Mouse (Mus musculus) embryonic fibroblast, embryonic 13.5 days (primary cell): Measurements from ENCODE around the gene Gm20388.

ENCODE experiments used
- CTCF ChIP-seq: IDR thresholded peaks from 2 replicates; pipeline ENCODE4 v1.5.1; 2011; ENCODE audit warnings: mild to moderate bottlenecking, control low read depth, low read length, moderate library complexity, borderline replicate concordance; ENCODE audit not compliant: insufficient read depth
- POLR2A ChIP-seq: IDR thresholded peaks from 2 replicates; pipeline ENCODE4 v1.6.1; 2011; ENCODE audit warnings: low read depth, mild to moderate bottlenecking, control low read depth, low read length, moderate library complexity

DNA sequence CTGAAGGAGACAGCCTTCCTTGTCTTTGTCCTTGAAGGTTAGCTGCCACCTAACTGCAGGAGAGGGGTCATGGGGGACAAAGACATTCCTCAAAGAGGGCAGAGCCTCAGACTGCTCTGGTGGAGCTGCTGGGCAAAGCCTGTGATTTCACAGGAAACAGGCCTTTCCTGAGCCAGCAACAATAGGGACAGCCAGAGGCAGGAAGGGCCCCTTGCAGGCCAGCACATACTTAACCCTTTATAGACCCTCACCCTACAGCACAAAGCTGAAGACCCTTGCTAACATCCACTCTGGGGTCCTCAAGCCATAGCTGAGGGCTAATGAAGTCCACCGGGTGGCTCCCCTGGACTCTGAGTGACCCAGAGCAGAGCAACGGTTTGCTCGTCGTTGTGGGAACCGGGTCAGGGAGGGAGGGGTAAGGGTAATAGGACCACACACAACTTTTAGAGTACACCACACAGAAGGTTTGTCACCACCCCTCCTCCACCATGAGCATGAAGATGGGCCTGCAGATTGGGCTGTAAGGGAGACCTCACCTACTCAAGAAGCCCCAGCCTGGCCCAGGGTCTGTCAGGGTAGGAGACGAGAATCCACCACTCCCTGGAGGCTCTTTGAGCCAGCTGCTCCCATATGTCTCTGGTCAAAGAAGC lies 2607.0 kb downstream of the Gm20388 start:
- TF ChIP-seq CTCF (no peak), POLR2A (no peak)
